Mouse (Mus musculus): ENCODE measurements around the gene Dhrs9.

Gene Dhrs9

GRCm38 (mm10) chr2:69418294-69418881 lies 38.1 kb downstream of the Dhrs9 start:
- DNase-seq (ENCODE audit: low spot score in 2 of 2): no peak

- DNase-seq (ENCODE audit: low spot score in 2 of 2): no peak
Observed at GRCm38 (mm10) chr2:69424829-69425228, 44.6 kb downstream of the Dhrs9 start.

- no peak for DNase-seq (ENCODE audit: low spot score in 2 of 2)
Observed at GRCm38 (mm10) chr2:69426081-69426480, 45.8 kb downstream of the Dhrs9 start.

- DNase-seq (ENCODE audit: low spot score in 2 of 2): no peak
Observed at GRCm38 (mm10) chr2:69427141-69427540, 46.9 kb downstream of the Dhrs9 start.

- peak in 1 of 2 experiments; percentile 36 for DNase-seq (ENCODE audit: low spot score in 2 of 2)
Observed at GRCm38 (mm10) chr2:69428116-69428515, 47.9 kb downstream of the Dhrs9 start.

- DNase-seq (ENCODE audit: low spot score in 2 of 2): no peak
Observed at GRCm38 (mm10) chr2:69441656-69442055, 61.4 kb downstream of the Dhrs9 start.

- no peak for DNase-seq (ENCODE audit: low spot score in 2 of 2)
Observed at GRCm38 (mm10) chr2:69445896-69446472, 65.7 kb downstream of the Dhrs9 start.

GRCm38 (mm10) chr2:69448581-69448980 lies 68.3 kb downstream of the Dhrs9 start:
- DNase-seq (ENCODE audit: low spot score in 2 of 2): no peak

GRCm38 (mm10) chr2:69451128-69451527 lies 70.9 kb downstream of the Dhrs9 start:
- DNase-seq (ENCODE audit: low spot score in 2 of 2): no peak
